Mouse (Mus musculus) urinary bladder, postnatal 14 days (tissue): Measurements from ENCODE around the gene Shank1.

Source experiments
- DNase-seq: peaks from one replicate; pipeline ENCODE4 v3.0.0; 2021; ENCODE audit warnings: low spot score

The Shank1 gene

GRCm38 (mm10) chr7:44341119-44341518 is 31.1 kb downstream of the Shank1 start:
- no peak for DNase-seq

GRCm38 (mm10) chr7:44341714-44342113 is 31.7 kb downstream of the Shank1 start:
- DNase-seq, result no peak

- no peak for DNase-seq
Observed at GRCm38 (mm10) chr7:44343459-44344015, 33.5 kb downstream of the Shank1 start.

- no peak for DNase-seq
Observed at GRCm38 (mm10) chr7:44344622-44345021, 34.6 kb downstream of the Shank1 start.

GRCm38 (mm10) chr7:44349043-44349442 is 39.0 kb downstream of the Shank1 start:
- DNase-seq, result no peak

GRCm38 (mm10) chr7:44350957-44351711 is 41.1 kb downstream of the Shank1 start:
- peak; percentile 78 for DNase-seq

GRCm38 (mm10) chr7:44351881-44352749 is 42.1 kb downstream of the Shank1 start:
- no peak for DNase-seq

GRCm38 (mm10) chr7:44352750-44353600 is 42.9 kb downstream of the Shank1 start:
- DNase-seq, result no peak

- DNase-seq, result no peak
Observed at GRCm38 (mm10) chr7:44353601-44354340, 43.7 kb downstream of the Shank1 start.

- DNase-seq, result no peak
Observed at GRCm38 (mm10) chr7:44355411-44355810, 45.4 kb downstream of the Shank1 start.

GRCm38 (mm10) chr7:44356590-44357481 is 46.8 kb downstream of the Shank1 start:
- no peak for DNase-seq

- no peak for DNase-seq
Observed at GRCm38 (mm10) chr7:44357531-44357930, 47.5 kb downstream of the Shank1 start.

- DNase-seq, result no peak
Observed at GRCm38 (mm10) chr7:44358012-44358411, 48.0 kb downstream of the Shank1 start.

GRCm38 (mm10) chr7:44358886-44359654 is 49.0 kb downstream of the Shank1 start:
- no peak for DNase-seq

- DNase-seq, result peak; percentile 93
Observed at GRCm38 (mm10) chr7:44359908-44360672, 50.0 kb downstream of the Shank1 start.

GRCm38 (mm10) chr7:44360792-44361301 is 50.8 kb downstream of the Shank1 start:
- DNase-seq, result no peak

- no peak for DNase-seq
Observed at GRCm38 (mm10) chr7:44372678-44373077, 62.6 kb downstream of the Shank1 start.

GRCm38 (mm10) chr7:44373460-44373859 is 63.4 kb downstream of the Shank1 start:
- no peak for DNase-seq
